Comparison of ENCODE assay signal across 21 mouse cellular contexts in genomic region chr7:118696146-118696545, GRCm38 (mm10). TPM values are rescaled to one million over a fixed set of nuclear protein-coding genes. Genes with fewer than 3 reads are reported as not detected.
DNase-seq lines count a peak whose midpoint lies in the region; ATAC-seq and TF ChIP-seq lines count a peak whose summit lies in the region.
"Had no signal": no experiment of that assay in that cellular context is flagged by ENCODE, and none has a peak within 500 bp of the region (broad histone marks: within the 10 kb centered on the region; RNA-seq: fewer than 3 reads in every experiment).

No protein-coding gene starts in this region.

- DNase-seq in embryonic facial prominence, embryonic 14.5 days (ENCODE audit: low spot score): no peak
- no peak for DNase-seq in embryonic facial prominence, embryonic 10.5 days (ENCODE audit: low spot score)
- no peak for DNase-seq in lung, adult 2 months
- peak; percentile 39 to 69 for DNase-seq in lung, postnatal 4 days
- no peak for DNase-seq in forebrain, postnatal 0 days
- DNase-seq: adrenal gland, postnatal 10 days; adrenal gland, postnatal 36 days; cerebellum, adult 18-20 months; cerebellum, adult 9-10 months; cerebellum, postnatal 14 days; gastrocnemius, postnatal 10 days; gastrocnemius, postnatal 36 days had no signal

- no peaks in the 10 kb centered on the region for H3K4me1 ChIP-seq in embryonic facial prominence, embryonic 14.5 days (ENCODE audit: control insufficient read depth, insufficient read depth, low read length)
- no peaks in the 10 kb centered on the region for H3K4me1 ChIP-seq in embryonic facial prominence, embryonic 10.5 days
- no peaks in the 10 kb centered on the region; the same call in 1 of the 2 replicates for H3K4me1 ChIP-seq in lung, embryonic 16.5 days (replicated peaks; ENCODE audit: control insufficient read depth, insufficient read depth, low read length)
- peaks cover 4% of the 10 kb centered on the region; the same call in 1 of the 2 replicates for H3K4me1 ChIP-seq in lung, adult 2 months (ENCODE audit: control insufficient read depth, insufficient read depth, low read length)
- no peaks in the 10 kb centered on the region for H3K4me1 ChIP-seq in forebrain, postnatal 0 days (ENCODE audit: insufficient read depth)
- H3K4me1 ChIP-seq: embryonic facial prominence, embryonic 12.5 days; forebrain, embryonic 12.5 days; forebrain, embryonic 15.5 days; hindbrain, embryonic 10.5 days; hindbrain, embryonic 13.5 days had no signal

- no peak overlapping the region for H3K27ac ChIP-seq in embryonic facial prominence, embryonic 14.5 days (replicated peaks; ENCODE audit: low read depth, low read length)
- no peak overlapping the region for H3K27ac ChIP-seq in embryonic facial prominence, embryonic 10.5 days (replicated peaks)
- no peak overlapping the region for H3K27ac ChIP-seq in lung, embryonic 16.5 days (ENCODE audit: low read length)
- H3K27ac ChIP-seq in forebrain, postnatal 0 days (ENCODE audit: low read depth, low read length): no peak overlapping the region
- H3K27ac ChIP-seq: embryonic facial prominence, embryonic 12.5 days; forebrain, embryonic 12.5 days; forebrain, embryonic 15.5 days; hindbrain, embryonic 10.5 days; hindbrain, embryonic 13.5 days had no signal

- no peak for TF ChIP-seq POLR2A in lung, adult 2 months (IDR thresholded peaks at IDR 0.05; ENCODE audit: borderline replicate concordance, extremely low read depth, low read depth, low read length)

- no peak overlapping the region for H3K9ac ChIP-seq in embryonic facial prominence, embryonic 14.5 days (ENCODE audit: low read depth, low read length)
- H3K9ac ChIP-seq in lung, embryonic 16.5 days (ENCODE audit: low read length): no peak overlapping the region
- H3K9ac ChIP-seq in forebrain, postnatal 0 days: no peak overlapping the region
- H3K9ac ChIP-seq: embryonic facial prominence, embryonic 12.5 days; forebrain, embryonic 12.5 days; forebrain, embryonic 15.5 days; hindbrain, embryonic 13.5 days had no signal

- no peaks in the 10 kb centered on the region for H3K9me3 ChIP-seq in embryonic facial prominence, embryonic 14.5 days (ENCODE audit: control insufficient read depth, low read length)
- H3K9me3 ChIP-seq in embryonic facial prominence, embryonic 10.5 days: no peaks in the 10 kb centered on the region
- H3K9me3 ChIP-seq in lung, embryonic 16.5 days (ENCODE audit: control insufficient read depth, low read length): no peaks in the 10 kb centered on the region
- no peaks in the 10 kb centered on the region for H3K9me3 ChIP-seq in forebrain, postnatal 0 days (ENCODE audit: low read length)
- H3K9me3 ChIP-seq: embryonic facial prominence, embryonic 12.5 days; forebrain, embryonic 12.5 days; forebrain, embryonic 15.5 days; hindbrain, embryonic 10.5 days; hindbrain, embryonic 13.5 days had no signal

- H3K4me2 ChIP-seq in embryonic facial prominence, embryonic 14.5 days (ENCODE audit: low read depth, low read length): no peak overlapping the region
- no peak overlapping the region for H3K4me2 ChIP-seq in lung, embryonic 16.5 days (ENCODE audit: low read depth, low read length)
- H3K4me2 ChIP-seq in forebrain, postnatal 0 days (ENCODE audit: low read depth): no peak overlapping the region
- H3K4me2 ChIP-seq: embryonic facial prominence, embryonic 12.5 days; forebrain, embryonic 12.5 days; forebrain, embryonic 15.5 days; heart, embryonic 11.5 days; hindbrain, embryonic 13.5 days had no signal

- 87% methylated on average over 6 of the region's 6 CpGs for WGBS in embryonic facial prominence, embryonic 14.5 days
- WGBS in embryonic facial prominence, embryonic 10.5 days: 94% methylated on average over 6 of the region's 6 CpGs
- WGBS in lung, embryonic 16.5 days: 74% methylated on average over 6 of the region's 6 CpGs
- WGBS in lung, adult 2 months: 71% methylated on average over 6 of the region's 6 CpGs
- WGBS in forebrain, postnatal 0 days: 94% methylated on average over 6 of the region's 6 CpGs

- peak; percentile 65; the same call in 1 of the 2 replicates for ATAC-seq in embryonic facial prominence, embryonic 14.5 days (ENCODE audit: low read depth)
- ATAC-seq in lung, embryonic 16.5 days (ENCODE audit: low read depth): peak; percentile 71
- ATAC-seq in forebrain, postnatal 0 days: no peak
- ATAC-seq: forebrain, embryonic 15.5 days; hindbrain, embryonic 16.5 days had no signal

- no peaks in the 10 kb centered on the region for H3K27me3 ChIP-seq in embryonic facial prominence, embryonic 14.5 days (replicated peaks; ENCODE audit: control insufficient read depth, insufficient read depth, low read length)
- no peaks in the 10 kb centered on the region for H3K27me3 ChIP-seq in embryonic facial prominence, embryonic 10.5 days (replicated peaks; ENCODE audit: low read depth, poor library complexity, severe bottlenecking)
- no peaks in the 10 kb centered on the region for H3K27me3 ChIP-seq in lung, embryonic 16.5 days (ENCODE audit: control insufficient read depth, insufficient read depth, low read depth, low read length)
- no peaks in the 10 kb centered on the region for H3K27me3 ChIP-seq in forebrain, postnatal 0 days (ENCODE audit: insufficient read depth, low read length)
- H3K27me3 ChIP-seq: embryonic facial prominence, embryonic 12.5 days; forebrain, embryonic 12.5 days; forebrain, embryonic 15.5 days; hindbrain, embryonic 13.5 days had no signal

- H3K36me3 ChIP-seq in embryonic facial prominence, embryonic 14.5 days (ENCODE audit: control insufficient read depth, insufficient read depth, low read length): peaks cover 63% of the 10 kb centered on the region
- peaks cover 80% of the 10 kb centered on the region for H3K36me3 ChIP-seq in embryonic facial prominence, embryonic 10.5 days (replicated peaks)
- peaks cover 20% of the 10 kb centered on the region for H3K36me3 ChIP-seq in lung, embryonic 16.5 days (ENCODE audit: control insufficient read depth, insufficient read depth, low read length)
- H3K36me3 ChIP-seq in forebrain, postnatal 0 days (ENCODE audit: insufficient read depth): peaks cover 70% of the 10 kb centered on the region

- TF ChIP-seq CTCF in lung, adult 2 months (IDR thresholded peaks at IDR 0.05; ENCODE audit: insufficient read depth, low read length): no peak
- TF ChIP-seq CTCF in forebrain, postnatal 0 days (IDR thresholded peaks at IDR 0.05; ENCODE audit: low read depth): no peak

- no peak overlapping the region for H3K4me3 ChIP-seq in embryonic facial prominence, embryonic 14.5 days (ENCODE audit: low read depth, low read length)
- H3K4me3 ChIP-seq in embryonic facial prominence, embryonic 10.5 days: no peak overlapping the region
- H3K4me3 ChIP-seq in lung, embryonic 16.5 days (ENCODE audit: low read length): no peak overlapping the region
- H3K4me3 ChIP-seq in lung, adult 2 months (replicated peaks; ENCODE audit: extremely low read depth, low read depth, low read length): no peak overlapping the region
- H3K4me3 ChIP-seq in forebrain, postnatal 0 days (ENCODE audit: low read depth, low read length): no peak overlapping the region
- H3K4me3 ChIP-seq: embryonic facial prominence, embryonic 12.5 days; erythroblast, embryonic 14.5 days; forebrain, embryonic 12.5 days; forebrain, embryonic 15.5 days; hindbrain, embryonic 10.5 days; hindbrain, embryonic 13.5 days had no signal

RNA-seq across cellular contexts. Expression of gene Gde1, which starts 9.4 kb away (rescaled TPM):
- polyA plus RNA-seq in embryonic facial prominence, embryonic 14.5 days (2014; fragmentation: Nextera tagmentation; extraction: Ambion mirVana): 94.5 and 97.2 TPM in 2 replicates
- polyA plus RNA-seq in embryonic facial prominence, embryonic 10.5 days (2016; fragmentation: Nextera tagmentation; extraction: Ambion mirVana): 65.1 and 68.7 TPM in 2 replicates
- 146 and 148 TPM in 2 replicates for polyA plus RNA-seq in lung, embryonic 16.5 days (2015; fragmentation: Nextera tagmentation; extraction: Ambion mirVana)
- polyA plus RNA-seq in lung, adult 2 months (2012; rRNA removed): 307 and 574 TPM in 2 replicates
- 271 and 289 TPM in 2 replicates for total RNA-seq in forebrain, postnatal 0 days (2014; rRNA removed)
- polyA plus RNA-seq in forebrain, postnatal 0 days (2015; fragmentation: Nextera tagmentation; extraction: Ambion mirVana): 263 and 284 TPM in 2 replicates

RNA-seq across cellular contexts. Expression of gene Ccp110, which starts 16.2 kb away (rescaled TPM):
- 11.1 and 12.0 TPM in 2 replicates for polyA plus RNA-seq in embryonic facial prominence, embryonic 14.5 days (2014; fragmentation: Nextera tagmentation; extraction: Ambion mirVana)
- 34.3 and 37.2 TPM in 2 replicates for polyA plus RNA-seq in embryonic facial prominence, embryonic 10.5 days (2016; fragmentation: Nextera tagmentation; extraction: Ambion mirVana)
- polyA plus RNA-seq in lung, embryonic 16.5 days (2015; fragmentation: Nextera tagmentation; extraction: Ambion mirVana): 20.1 and 22.8 TPM in 2 replicates
- 4.9 and 6.8 TPM in 2 replicates for polyA plus RNA-seq in lung, adult 2 months (2012; rRNA removed)
- 28.2 and 33.6 TPM in 2 replicates for total RNA-seq in forebrain, postnatal 0 days (2014; rRNA removed)
- polyA plus RNA-seq in forebrain, postnatal 0 days (2015; fragmentation: Nextera tagmentation; extraction: Ambion mirVana): 8.9 and 13.3 TPM in 2 replicates

RNA-seq across cellular contexts. Expression of gene Vps35l, which starts 43.9 kb away (rescaled TPM):
- polyA plus RNA-seq in embryonic facial prominence, embryonic 14.5 days (2014; fragmentation: Nextera tagmentation; extraction: Ambion mirVana): 62.7 and 73.8 TPM in 2 replicates
- 69.1 and 70.0 TPM in 2 replicates for polyA plus RNA-seq in embryonic facial prominence, embryonic 10.5 days (2016; fragmentation: Nextera tagmentation; extraction: Ambion mirVana)
- polyA plus RNA-seq in lung, embryonic 16.5 days (2015; fragmentation: Nextera tagmentation; extraction: Ambion mirVana): 67.0 and 71.5 TPM in 2 replicates
- 40.1 and 41.7 TPM in 2 replicates for polyA plus RNA-seq in lung, adult 2 months (2012; rRNA removed)
- total RNA-seq in forebrain, postnatal 0 days (2014; rRNA removed): 89.7 and 105 TPM in 2 replicates
- 85.9 and 94.5 TPM in 2 replicates for polyA plus RNA-seq in forebrain, postnatal 0 days (2015; fragmentation: Nextera tagmentation; extraction: Ambion mirVana)

Comparison
In these comparisons a context has a peak if more than half of its experiments do, and no peak if none do; other contexts are left out.
1. DNase-seq: peak in lung, postnatal 4 days (2 of 2); none in embryonic facial prominence, embryonic 14.5 days (single experiment), embryonic facial prominence, embryonic 10.5 days (single experiment), lung, adult 2 months (single experiment) and forebrain, postnatal 0 days (single experiment).